In the genomic region with DNA sequence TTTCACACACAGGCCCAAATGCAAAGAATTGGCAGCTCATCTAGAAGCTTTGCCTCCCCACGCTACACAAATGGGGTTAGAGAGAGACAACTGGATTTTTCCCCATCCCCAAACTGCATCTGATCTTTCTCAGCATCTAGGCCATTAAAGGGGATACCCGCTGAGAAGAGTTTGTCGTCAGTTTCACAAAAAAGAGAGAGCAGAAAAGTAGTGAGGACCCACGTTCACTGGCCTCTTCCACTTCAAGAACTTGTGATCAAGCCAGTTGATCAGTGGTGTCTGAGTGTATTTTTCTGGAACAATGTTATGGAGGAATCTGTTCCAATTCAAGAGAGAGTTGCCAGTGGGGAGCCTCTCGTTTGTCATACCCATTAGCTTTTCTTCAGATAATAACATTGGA, we compare ENCODE assay signal across 8 mouse cellular contexts. TPM values are rescaled to one million over a fixed set of nuclear protein-coding genes. Genes with fewer than 3 reads are reported as not detected.
DNase-seq lines count a peak whose midpoint lies in the region; ATAC-seq and TF ChIP-seq lines count a peak whose summit lies in the region.

No protein-coding gene starts in this region.

- no peak for TF ChIP-seq CTCF in embryonic fibroblast, embryonic 13.5 days (IDR thresholded peaks at IDR 0.05; ENCODE audit: borderline replicate concordance, insufficient read depth, low read length)

- WGBS in lung, embryonic 15.5 days: 0% methylated on average over 5 of the region's 5 CpGs
- under 1% methylated on average over 5 of the region's 5 CpGs for WGBS in limb, embryonic 10.5 days

- no peak for ATAC-seq in lung, embryonic 15.5 days (ENCODE audit: borderline replicate concordance, extremely low read depth, low FRiP score, low TSS enrichment)
- ATAC-seq in inflammation-experienced regulatory T-cells, adult 6 months: no peak
- ATAC-seq in megakaryocyte-erythroid progenitor cell, adult 5-6 weeks (replicated peaks; ENCODE audit: low FRiP score, low TSS enrichment, poor library complexity, severe bottlenecking): no peak

- DNase-seq in lung, postnatal 4 days: no peak
- DNase-seq in limb, embryonic 10.5 days (ENCODE audit: low spot score): no peak
- DNase-seq in retina, embryonic 14.5 days (ENCODE audit: low spot score): peak; percentile 64
- DNase-seq in ovary, adult 18-20 months (ENCODE audit: low spot score): no peak

- peak overlapping the region; percentile 85 for H3K4me3 ChIP-seq in lung, embryonic 15.5 days
- peak overlapping the region; percentile 95 for H3K4me3 ChIP-seq in embryonic fibroblast, embryonic 13.5 days (ENCODE audit: insufficient read depth, low read length)
- peak overlapping the region; percentile 88 for H3K4me3 ChIP-seq in limb, embryonic 10.5 days

- H3K4me2 ChIP-seq in lung, embryonic 15.5 days: peak overlapping the region; percentile 57

- peak overlapping the region; percentile 98 for H3K9ac ChIP-seq in lung, embryonic 15.5 days

- no peaks in the 10 kb centered on the region for H3K36me3 ChIP-seq in lung, embryonic 15.5 days
- no peaks in the 10 kb centered on the region for H3K36me3 ChIP-seq in limb, embryonic 10.5 days

- TF ChIP-seq POLR2A in embryonic fibroblast, embryonic 13.5 days (IDR thresholded peaks at IDR 0.05; ENCODE audit: low read depth, low read length): no peak

- peaks cover 27% of the 10 kb centered on the region for H3K4me1 ChIP-seq in lung, embryonic 15.5 days
- H3K4me1 ChIP-seq in embryonic fibroblast, embryonic 13.5 days (ENCODE audit: control insufficient read depth, insufficient read depth, low read length): peaks cover 6% of the 10 kb centered on the region
- H3K4me1 ChIP-seq in limb, embryonic 10.5 days: peaks cover 47% of the 10 kb centered on the region

- H3K27ac ChIP-seq in lung, embryonic 15.5 days: peak overlapping the region; percentile 99; the same call in 1 of the 2 replicates
- peak overlapping the region; percentile 92 for H3K27ac ChIP-seq in embryonic fibroblast, embryonic 13.5 days (ENCODE audit: insufficient read depth, low read length)
- peak overlapping the region; percentile 99 for H3K27ac ChIP-seq in limb, embryonic 10.5 days

- no peaks in the 10 kb centered on the region for H3K27me3 ChIP-seq in lung, embryonic 15.5 days
- no peaks in the 10 kb centered on the region for H3K27me3 ChIP-seq in limb, embryonic 10.5 days (ENCODE audit: low read depth, poor library complexity, severe bottlenecking)

- H3K9me3 ChIP-seq in lung, embryonic 15.5 days: no peaks in the 10 kb centered on the region
- no peaks in the 10 kb centered on the region for H3K9me3 ChIP-seq in limb, embryonic 10.5 days (replicated peaks)

RNA-seq across cellular contexts. Expression of a gene that starts 2.7 kb away (rescaled TPM):
- 37.5 and 40.6 TPM in 2 replicates for polyA plus RNA-seq in lung, embryonic 15.5 days (2015; fragmentation: Nextera tagmentation; extraction: Ambion mirVana)
- polyA plus RNA-seq in embryonic fibroblast, embryonic 13.5 days (2011; ENCODE audit: insufficient read length, low read depth, missing spikeins): 108 and 117 TPM in 2 replicates
- 44.7 and 55.9 TPM in 2 replicates for polyA plus RNA-seq in limb, embryonic 10.5 days (2016; fragmentation: Nextera tagmentation; extraction: Ambion mirVana)
- under 1 TPM in 2 of 3 experiments, not detected in 1; 0.05 to 0.43 TPM for polyA plus RNA-seq in inflammation-experienced regulatory T-cells, adult 6 months (2017; shearing (Covaris generic))
- total RNA-seq in megakaryocyte-erythroid progenitor cell, adult 5-6 weeks (2014; fragmentation: Nextera tagmentation): 6.9 and 22.2 TPM in 2 replicates
- 11.0 and 24.8 TPM in 2 replicates for total RNA-seq in megakaryocyte-erythroid progenitor cell, adult 5-6 weeks (2017)

Comparison
In these comparisons a context has a peak if more than half of its experiments do, and no peak if none do; other contexts are left out.
1. RNA of a gene that starts 2.7 kb away (polyA plus RNA-seq): 108 to 117 TPM in embryonic fibroblast, embryonic 13.5 days, 44.7 to 55.9 TPM in limb, embryonic 10.5 days and 37.5 to 40.6 TPM in lung, embryonic 15.5 days; 0.05 to 0.43 TPM in inflammation-experienced regulatory T-cells, adult 6 months; every median in the first group is over 10 times any median in the second.
2. Peak in every context shown above with its lines, with median percentiles within 50 percentile points of each other: H3K27ac ChIP-seq and H3K4me3 ChIP-seq.